Mouse (Mus musculus): ENCODE data around the gene Mgst3. TPM values are rescaled to one million over a fixed set of nuclear protein-coding genes. Genes with fewer than 3 reads are reported as not detected.

Gene Mgst3
- polyA plus RNA-seq, 1 experiment from 2014 or later = 153 TPM

- H3K27ac ChIP-seq (ENCODE audit: low read length) = no peak overlapping the region
- no peaks in the 10 kb centered on the region for H3K9me3 ChIP-seq (ENCODE audit: control insufficient read depth, low read depth, low read length)
- no peaks in the 10 kb centered on the region for H3K36me3 ChIP-seq (ENCODE audit: control insufficient read depth, insufficient read depth, low read length)
- H3K27me3 ChIP-seq (ENCODE audit: control insufficient read depth, insufficient read depth, low read length) = no peaks in the 10 kb centered on the region
- WGBS = 69% methylated on average over 6 of the region's 6 CpGs
- no peak for ATAC-seq (ENCODE audit: insufficient number of reproducible peaks, insufficient read depth, low FRiP score, low read depth)
- H3K4me3 ChIP-seq (ENCODE audit: low read depth, low read length) = no peak overlapping the region
- H3K9ac ChIP-seq (replicated peaks; ENCODE audit: low read depth, low read length) = no peak overlapping the region
- 0 out of 2 replicates have a peak overlapping the region, but pooled peaks have one; percentile 14 for H3K4me2 ChIP-seq (replicated peaks; ENCODE audit: low read depth, low read length)
- H3K4me1 ChIP-seq (ENCODE audit: control insufficient read depth, insufficient read depth, low read length) = no peaks in the 10 kb centered on the region
Measured at GRCm38 (mm10) chr1:167391241-167391640, 2.4 kb downstream of the Mgst3 start.

- no peak overlapping the region for H3K9ac ChIP-seq (replicated peaks; ENCODE audit: low read depth, low read length)
- 81% methylated on average over 4 of the region's 4 CpGs for WGBS
- ATAC-seq (ENCODE audit: insufficient number of reproducible peaks, insufficient read depth, low FRiP score, low read depth) = no peak
Measured at GRCm38 (mm10) chr1:167390381-167390780, 3.3 kb downstream of the Mgst3 start.

GRCm38 (mm10) chr1:167389584-167389983 lies 4.1 kb downstream of the Mgst3 start:
- no peak overlapping the region for H3K9ac ChIP-seq (replicated peaks; ENCODE audit: low read depth, low read length)
- no peaks in the 10 kb centered on the region for H3K4me1 ChIP-seq (ENCODE audit: control insufficient read depth, insufficient read depth, low read length)
- no peak overlapping the region for H3K27ac ChIP-seq (ENCODE audit: low read length)
- H3K4me2 ChIP-seq (replicated peaks; ENCODE audit: low read depth, low read length) = no peak overlapping the region
- no peaks in the 10 kb centered on the region for H3K36me3 ChIP-seq (ENCODE audit: control insufficient read depth, insufficient read depth, low read length)
- ATAC-seq (ENCODE audit: insufficient number of reproducible peaks, insufficient read depth, low FRiP score, low read depth) = no peak
- no peaks in the 10 kb centered on the region for H3K9me3 ChIP-seq (ENCODE audit: control insufficient read depth, low read depth, low read length)
- no peak overlapping the region for H3K4me3 ChIP-seq (ENCODE audit: low read depth, low read length)
- WGBS = 90% methylated on average over 7 of the region's 7 CpGs
- no peaks in the 10 kb centered on the region for H3K27me3 ChIP-seq (ENCODE audit: control insufficient read depth, insufficient read depth, low read length)

More at GRCm38 (mm10) chr1:167390381-167390780, 3.3 kb downstream of the Mgst3 start:
- Histone ChIP-seq H3K4me2 (replicated peaks; ENCODE audit: low read depth, low read length) (no peak overlapping the region), H3K4me3 (ENCODE audit: low read depth, low read length) (no peak overlapping the region), H3K36me3 (ENCODE audit: control insufficient read depth, insufficient read depth, low read length) (no peaks in the 10 kb centered on the region), H3K9me3 (ENCODE audit: control insufficient read depth, low read depth, low read length) (no peaks in the 10 kb centered on the region), H3K27ac (ENCODE audit: low read length) (no peak overlapping the region), H3K27me3 (ENCODE audit: control insufficient read depth, insufficient read depth, low read length) (no peaks in the 10 kb centered on the region), H3K4me1 (ENCODE audit: control insufficient read depth, insufficient read depth, low read length) (no peaks in the 10 kb centered on the region)

- H3K4me2 ChIP-seq (replicated peaks; ENCODE audit: low read depth, low read length) = no peak overlapping the region
- no peaks in the 10 kb centered on the region for H3K36me3 ChIP-seq (ENCODE audit: control insufficient read depth, insufficient read depth, low read length)
- H3K27ac ChIP-seq (ENCODE audit: low read length) = no peak overlapping the region
Measured at GRCm38 (mm10) chr1:167388571-167388970, 5.1 kb downstream of the Mgst3 start.

GRCm38 (mm10) chr1:167387796-167388195 lies 5.8 kb downstream of the Mgst3 start:
- Histone ChIP-seq H3K9me3 (ENCODE audit: control insufficient read depth, low read depth, low read length) (no peaks in the 10 kb centered on the region), H3K27me3 (ENCODE audit: control insufficient read depth, insufficient read depth, low read length) (no peaks in the 10 kb centered on the region), H3K9ac (replicated peaks; ENCODE audit: low read depth, low read length) (no peak overlapping the region), H3K36me3 (ENCODE audit: control insufficient read depth, insufficient read depth, low read length) (no peaks in the 10 kb centered on the region), H3K4me2 (replicated peaks; ENCODE audit: low read depth, low read length) (no peak overlapping the region), H3K4me1 (ENCODE audit: control insufficient read depth, insufficient read depth, low read length) (no peaks in the 10 kb centered on the region), H3K27ac (ENCODE audit: low read length) (no peak overlapping the region), H3K4me3 (ENCODE audit: low read depth, low read length) (no peak overlapping the region)
- 75% methylated on average over 3 of the region's 3 CpGs for WGBS
- no peak for ATAC-seq (ENCODE audit: insufficient number of reproducible peaks, insufficient read depth, low FRiP score, low read depth)

More at GRCm38 (mm10) chr1:167388571-167388970, 5.1 kb downstream of the Mgst3 start:
- Histone ChIP-seq H3K9ac (replicated peaks; ENCODE audit: low read depth, low read length) (no peak overlapping the region), H3K4me3 (ENCODE audit: low read depth, low read length) (no peak overlapping the region), H3K4me1 (ENCODE audit: control insufficient read depth, insufficient read depth, low read length) (no peaks in the 10 kb centered on the region), H3K27me3 (ENCODE audit: control insufficient read depth, insufficient read depth, low read length) (no peaks in the 10 kb centered on the region), H3K9me3 (ENCODE audit: control insufficient read depth, low read depth, low read length) (no peaks in the 10 kb centered on the region)
- 75% methylated on average over 6 of the region's 6 CpGs for WGBS
- no peak for ATAC-seq (ENCODE audit: insufficient number of reproducible peaks, insufficient read depth, low FRiP score, low read depth)

- H3K27ac ChIP-seq (ENCODE audit: low read length) = no peak overlapping the region
- WGBS = 63% methylated on average over 2 of the region's 2 CpGs
- H3K27me3 ChIP-seq (ENCODE audit: control insufficient read depth, insufficient read depth, low read length) = no peaks in the 10 kb centered on the region
- no peaks in the 10 kb centered on the region for H3K4me1 ChIP-seq (ENCODE audit: control insufficient read depth, insufficient read depth, low read length)
- ATAC-seq (ENCODE audit: insufficient number of reproducible peaks, insufficient read depth, low FRiP score, low read depth) = no peak
- H3K36me3 ChIP-seq (ENCODE audit: control insufficient read depth, insufficient read depth, low read length) = no peaks in the 10 kb centered on the region
- H3K9ac ChIP-seq (replicated peaks; ENCODE audit: low read depth, low read length) = no peak overlapping the region
- H3K9me3 ChIP-seq (ENCODE audit: control insufficient read depth, low read depth, low read length) = no peaks in the 10 kb centered on the region
- H3K4me2 ChIP-seq (replicated peaks; ENCODE audit: low read depth, low read length) = no peak overlapping the region
- no peak overlapping the region for H3K4me3 ChIP-seq (ENCODE audit: low read depth, low read length)
Measured at GRCm38 (mm10) chr1:167387310-167387709, 6.3 kb downstream of the Mgst3 start.

GRCm38 (mm10) chr1:167386466-167386865 lies 7.2 kb downstream of the Mgst3 start:
- Histone ChIP-seq H3K4me1 (ENCODE audit: control insufficient read depth, insufficient read depth, low read length) (no peaks in the 10 kb centered on the region), H3K27me3 (ENCODE audit: control insufficient read depth, insufficient read depth, low read length) (no peaks in the 10 kb centered on the region)
- 53% methylated on average over 2 of the region's 2 CpGs for WGBS

GRCm38 (mm10) chr1:167385636-167386035 lies 8.0 kb downstream of the Mgst3 start:
- H3K4me2 ChIP-seq (replicated peaks; ENCODE audit: low read depth, low read length) = no peak overlapping the region
- no peaks in the 10 kb centered on the region for H3K9me3 ChIP-seq (ENCODE audit: control insufficient read depth, low read depth, low read length)
- H3K36me3 ChIP-seq (ENCODE audit: control insufficient read depth, insufficient read depth, low read length) = no peaks in the 10 kb centered on the region
- H3K9ac ChIP-seq (replicated peaks; ENCODE audit: low read depth, low read length) = no peak overlapping the region
- no peaks in the 10 kb centered on the region for H3K27me3 ChIP-seq (ENCODE audit: control insufficient read depth, insufficient read depth, low read length)
- H3K4me1 ChIP-seq (ENCODE audit: control insufficient read depth, insufficient read depth, low read length) = no peaks in the 10 kb centered on the region
- H3K4me3 ChIP-seq (ENCODE audit: low read depth, low read length) = no peak overlapping the region
- 69% methylated on average over 5 of the region's 5 CpGs for WGBS
- no peak overlapping the region for H3K27ac ChIP-seq (ENCODE audit: low read length)
- no peak for ATAC-seq (ENCODE audit: insufficient number of reproducible peaks, insufficient read depth, low FRiP score, low read depth)

More at GRCm38 (mm10) chr1:167386466-167386865, 7.2 kb downstream of the Mgst3 start:
- Histone ChIP-seq H3K9ac (replicated peaks; ENCODE audit: low read depth, low read length) (no peak overlapping the region), H3K9me3 (ENCODE audit: control insufficient read depth, low read depth, low read length) (no peaks in the 10 kb centered on the region), H3K4me2 (replicated peaks; ENCODE audit: low read depth, low read length) (no peak overlapping the region), H3K36me3 (ENCODE audit: control insufficient read depth, insufficient read depth, low read length) (no peaks in the 10 kb centered on the region), H3K4me3 (ENCODE audit: low read depth, low read length) (no peak overlapping the region), H3K27ac (ENCODE audit: low read length) (no peak overlapping the region)
- no peak for ATAC-seq (ENCODE audit: insufficient number of reproducible peaks, insufficient read depth, low FRiP score, low read depth)

GRCm38 (mm10) chr1:167385211-167385610 lies 8.4 kb downstream of the Mgst3 start:
- H3K9me3 ChIP-seq (ENCODE audit: control insufficient read depth, low read depth, low read length) = no peaks in the 10 kb centered on the region
- H3K9ac ChIP-seq (replicated peaks; ENCODE audit: low read depth, low read length) = no peak overlapping the region
- no peak for ATAC-seq (ENCODE audit: insufficient number of reproducible peaks, insufficient read depth, low FRiP score, low read depth)
- H3K4me3 ChIP-seq (ENCODE audit: low read depth, low read length) = no peak overlapping the region
- no peaks in the 10 kb centered on the region for H3K4me1 ChIP-seq (ENCODE audit: control insufficient read depth, insufficient read depth, low read length)
- H3K4me2 ChIP-seq (replicated peaks; ENCODE audit: low read depth, low read length) = no peak overlapping the region
- no peaks in the 10 kb centered on the region for H3K27me3 ChIP-seq (ENCODE audit: control insufficient read depth, insufficient read depth, low read length)
- H3K27ac ChIP-seq (ENCODE audit: low read length) = no peak overlapping the region
- H3K36me3 ChIP-seq (ENCODE audit: control insufficient read depth, insufficient read depth, low read length) = no peaks in the 10 kb centered on the region
- WGBS = 89% methylated on average over 2 of the region's 2 CpGs

Measured in stomach, embryonic 14.5 days (tissue).